Mouse (Mus musculus) regulatory T cell (primary cell): ENCODE data around the gene Cab39l.

Source experiments
- in situ Hi-C: fragments of 300-600 bp; cut with MboI, MseI; formaldehyde crosslinking; loops from one replicate; pipeline ENCODE4 v1.15.1; 2025; ENCODE audit warnings: high pct_unique_total_duplicates

Cab39l gene

GRCm38 (mm10) chr14:59627823-59628222, 187.1 kb downstream of the Cab39l start:
- in situ Hi-C loops, result no loop called here

- in situ Hi-C loops, result no loop called here
Observed at GRCm38 (mm10) chr14:59629308-59629707, 188.5 kb downstream of the Cab39l start.

GRCm38 (mm10) chr14:59630096-59630495, 189.3 kb downstream of the Cab39l start:
- in situ Hi-C loops, result loop anchor here (10.0 kb wide), 1 partner anchor 395 kb away; no protein-coding TSS in a partner anchor

- in situ Hi-C loops, result loop anchor here (10.0 kb wide), 1 partner anchor 393 kb away; no protein-coding TSS in a partner anchor
Observed at GRCm38 (mm10) chr14:59632067-59632466, 191.3 kb downstream of the Cab39l start.

GRCm38 (mm10) chr14:59633295-59633898, 192.6 kb downstream of the Cab39l start:
- in situ Hi-C loops, result loop anchor here (10.0 kb wide), 1 partner anchor 391 kb away; no protein-coding TSS in a partner anchor

- in situ Hi-C loops, result loop anchor here (10.0 kb wide), 1 partner anchor 391 kb away; no protein-coding TSS in a partner anchor
Observed at GRCm38 (mm10) chr14:59633988-59634387, 193.2 kb downstream of the Cab39l start.
